Mouse (Mus musculus) G1E (cell line): ENCODE data around the gene Ptprs.

Experiments used
- CTCF ChIP-seq: IDR thresholded peaks from 2 replicates; pipeline ENCODE4 v1.5.1; 2012; ENCODE audit warnings: low read depth, low read length, inconsistent platforms, mixed read lengths
- GATA1 ChIP-seq: IDR thresholded peaks from 2 replicates; pipeline ENCODE4 v1.6.1; 2012; ENCODE audit warnings: borderline replicate concordance, low read length, inconsistent platforms, mixed read lengths
- GATA2 ChIP-seq: IDR thresholded peaks from 2 replicates; pipeline ENCODE4 v1.6.1; 2012; ENCODE audit warnings: low read depth, low read length, inconsistent platforms, borderline replicate concordance
- POLR2AphosphoS5 ChIP-seq: IDR thresholded peaks from 2 replicates; pipeline ENCODE4 v1.6.1; 2012; ENCODE audit warnings: low read depth, low read length, inconsistent platforms; ENCODE audit not compliant: insufficient replicate concordance
- TAL1 ChIP-seq: conservative IDR thresholded peaks from 2 replicates; pipeline ENCODE4 v1.6.1; 2012; ENCODE audit warnings: low read depth, low read length, inconsistent platforms, mixed read lengths

GRCm38 (mm10) chr17:56393238-56393637 is 83.0 kb downstream of the Ptprs start:
- no peak for TF ChIP-seq CTCF
- TF ChIP-seq GATA1: no peak
- no peak for TF ChIP-seq TAL1
- no peak for TF ChIP-seq POLR2AphosphoS5
- no peak for TF ChIP-seq GATA2
